Mouse (Mus musculus): ENCODE results near the gene Aig1.
A peak's percentile ranks its signal among the peaks of the same experiment; 100 is the strongest.

The Aig1 gene

DNA sequence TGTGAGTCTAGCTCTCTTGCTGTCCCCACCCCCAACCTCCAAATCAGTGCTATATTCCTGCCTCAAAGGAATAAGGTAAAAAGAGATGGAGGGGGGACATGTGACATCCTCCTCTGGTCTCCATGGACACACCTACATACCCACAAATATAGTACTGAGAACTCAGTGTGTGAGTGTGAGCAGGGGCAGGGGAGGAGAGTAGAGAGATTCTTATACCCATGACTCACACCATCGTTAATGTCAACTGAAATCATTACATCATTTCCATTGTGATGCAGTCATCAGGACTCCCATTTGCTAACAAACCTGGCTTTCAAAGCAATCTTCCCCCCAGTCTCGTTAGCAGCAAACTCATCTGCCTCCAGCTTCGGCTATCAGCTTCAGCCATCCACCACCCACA lies 92.8 kb downstream of the Aig1 start:
- no peak for DNase-seq (ENCODE audit: low spot score in 2 of 2)

DNA sequence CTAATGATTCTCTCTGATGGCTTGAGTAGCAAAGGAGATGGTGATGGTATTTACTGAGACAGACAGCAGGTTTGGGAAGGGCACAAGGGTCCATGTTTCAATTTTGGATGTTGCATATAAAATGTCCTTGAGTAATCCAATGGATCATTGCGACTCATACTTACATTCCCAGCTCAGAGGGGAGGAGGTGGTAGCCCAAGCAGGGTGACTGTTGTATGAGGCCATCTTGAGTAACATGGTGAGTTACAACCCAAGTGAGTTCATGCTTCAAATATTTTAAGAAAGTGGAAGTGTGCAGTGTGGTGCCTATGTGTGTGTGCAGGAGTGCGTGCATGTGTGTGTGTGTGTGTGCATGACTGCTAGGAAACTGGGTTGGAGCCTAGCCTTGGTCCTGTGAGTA lies 93.4 kb downstream of the Aig1 start:
- DNase-seq (ENCODE audit: low spot score in 2 of 2) = no peak

DNA sequence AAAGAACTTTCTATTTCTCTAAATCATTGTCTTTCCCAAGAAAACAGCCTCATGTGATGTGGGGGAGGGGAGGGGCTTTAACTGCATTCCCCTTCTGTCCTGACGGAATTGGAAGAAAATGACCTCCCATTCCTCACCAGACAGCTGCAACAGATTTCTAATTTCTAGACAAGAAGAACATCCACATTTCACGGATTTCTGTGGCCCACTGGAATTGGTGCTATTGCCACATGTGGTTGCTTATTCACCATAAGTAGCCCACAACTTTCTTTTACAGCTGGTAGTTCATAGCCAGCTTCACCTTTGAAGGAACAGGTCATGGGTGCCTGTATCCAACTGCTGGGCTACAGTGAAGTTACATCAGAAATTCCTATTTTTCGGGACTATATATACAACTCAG lies 93.9 kb downstream of the Aig1 start:
- no peak for DNase-seq (ENCODE audit: low spot score in 2 of 2)

DNA sequence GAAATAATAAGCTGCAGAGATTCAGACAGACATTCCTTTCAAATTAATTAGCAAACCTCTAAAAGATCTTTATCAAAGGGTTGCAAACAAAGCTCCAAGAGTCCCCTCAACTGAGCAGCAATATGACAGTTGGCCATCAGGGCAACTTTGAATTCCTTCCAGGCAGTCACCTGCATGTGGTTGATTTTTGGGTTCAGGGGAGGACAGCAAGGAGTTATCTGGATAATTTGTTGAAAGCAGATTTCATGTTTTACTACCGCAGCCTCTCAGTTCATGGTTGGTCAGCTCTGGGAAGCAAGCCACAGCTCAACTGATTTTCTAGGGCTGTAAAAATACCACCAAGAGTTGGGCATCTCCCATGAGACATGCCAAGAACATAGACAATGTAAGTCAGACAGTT lies 98.1 kb downstream of the Aig1 start:
- no peak for DNase-seq (ENCODE audit: low spot score in 2 of 2)

DNA sequence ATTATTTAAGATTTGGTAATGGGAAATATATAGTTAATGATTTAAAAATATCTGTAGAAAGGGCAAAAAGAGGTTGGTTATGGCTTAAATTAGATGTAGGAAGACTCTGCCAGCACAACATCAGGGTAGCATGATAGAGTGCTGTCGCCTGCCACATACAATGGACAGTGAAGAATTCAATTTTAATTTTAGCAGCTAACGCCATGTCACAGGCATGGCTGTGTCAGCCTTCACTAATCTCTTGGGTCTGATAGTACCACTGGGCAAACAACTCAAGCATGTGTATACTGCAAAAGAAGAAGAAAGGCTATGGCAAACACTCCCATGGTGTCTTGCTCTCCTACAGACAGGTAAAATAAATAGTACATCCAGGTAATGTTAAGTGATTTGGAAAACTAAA lies 99.0 kb downstream of the Aig1 start:
- no peak for DNase-seq (ENCODE audit: low spot score in 2 of 2)

DNA sequence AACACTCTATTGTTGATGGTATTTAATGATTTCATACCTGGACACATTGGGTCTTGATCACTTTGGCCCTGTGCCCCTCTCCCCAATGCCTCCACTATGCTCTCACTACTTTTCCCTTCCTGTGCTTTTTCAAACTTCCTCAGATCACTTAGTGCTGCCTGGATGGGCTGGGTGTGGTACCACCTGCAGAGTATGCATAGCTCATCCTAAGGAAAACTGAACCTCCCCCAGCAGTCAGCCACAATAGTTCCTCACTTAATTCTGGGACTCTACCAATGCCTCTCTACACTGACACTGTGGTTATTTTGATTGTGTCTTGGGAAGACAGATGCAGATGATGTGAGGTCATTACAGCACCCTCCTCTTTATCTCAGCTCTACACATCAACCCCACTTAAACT lies 99.9 kb downstream of the Aig1 start:
- DNase-seq (ENCODE audit: low spot score in 2 of 2) = no peak

DNA sequence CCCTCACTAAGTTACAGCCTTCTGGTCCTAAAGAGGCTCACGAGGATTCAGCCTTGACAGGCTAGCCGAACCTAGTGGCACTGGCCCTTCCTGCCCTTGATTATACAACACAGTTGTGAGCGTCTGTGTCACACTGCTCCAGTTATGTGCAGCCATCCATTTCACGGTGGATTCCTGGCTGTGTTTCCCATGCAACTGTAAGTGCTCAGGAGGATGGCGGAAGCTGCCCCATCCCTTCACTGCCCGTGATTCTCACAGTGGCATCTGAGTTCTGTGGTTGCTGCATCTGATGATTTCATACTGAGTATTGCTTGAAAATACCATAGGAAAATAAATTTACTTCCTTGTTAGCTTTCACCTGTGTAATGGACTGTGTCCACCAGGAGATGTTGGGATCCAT lies 101.7 kb downstream of the Aig1 start:
- DNase-seq (ENCODE audit: low spot score in 2 of 2) = no peak

DNA sequence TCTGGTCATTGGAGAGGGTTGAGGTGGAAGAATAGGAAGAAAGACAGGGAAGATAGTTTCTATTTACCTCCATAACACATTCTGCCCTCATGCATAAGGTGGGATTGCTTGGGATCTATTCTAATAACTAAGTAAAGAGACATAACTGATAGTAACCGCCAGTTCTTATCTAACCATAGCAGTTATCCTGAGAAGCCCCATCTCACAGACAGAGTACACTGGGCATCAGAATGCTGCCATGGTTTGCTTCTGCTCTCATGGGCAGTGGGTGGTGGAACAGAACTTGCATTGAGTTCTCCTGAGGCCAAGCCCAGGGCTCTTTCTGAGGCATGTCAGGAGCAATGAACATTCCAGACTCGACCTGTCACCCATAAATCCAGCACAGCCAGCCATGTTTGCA lies 105.6 kb downstream of the Aig1 start:
- no peak for DNase-seq (ENCODE audit: low spot score in 2 of 2)

DNA sequence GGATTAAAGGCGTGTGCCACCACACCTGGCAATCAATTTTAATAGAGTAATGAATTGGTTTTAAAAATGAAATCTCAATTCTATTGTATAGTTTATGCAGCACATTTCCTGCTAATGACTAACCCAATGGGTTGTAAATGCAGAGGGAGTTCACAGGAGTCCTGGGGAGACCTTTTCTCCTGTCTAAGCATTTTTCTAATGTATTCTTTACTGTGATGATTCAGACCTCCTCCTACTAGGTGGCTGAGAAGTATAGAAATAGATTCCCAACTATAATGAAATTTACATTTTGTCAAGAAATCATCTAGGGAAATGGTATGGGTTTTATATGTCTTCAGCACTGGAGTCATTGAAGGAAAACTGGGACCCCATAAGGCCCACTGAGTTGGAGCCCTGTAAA lies 114.1 kb downstream of the Aig1 start:
- DNase-seq (ENCODE audit: low spot score in 2 of 2) = no peak

DNA sequence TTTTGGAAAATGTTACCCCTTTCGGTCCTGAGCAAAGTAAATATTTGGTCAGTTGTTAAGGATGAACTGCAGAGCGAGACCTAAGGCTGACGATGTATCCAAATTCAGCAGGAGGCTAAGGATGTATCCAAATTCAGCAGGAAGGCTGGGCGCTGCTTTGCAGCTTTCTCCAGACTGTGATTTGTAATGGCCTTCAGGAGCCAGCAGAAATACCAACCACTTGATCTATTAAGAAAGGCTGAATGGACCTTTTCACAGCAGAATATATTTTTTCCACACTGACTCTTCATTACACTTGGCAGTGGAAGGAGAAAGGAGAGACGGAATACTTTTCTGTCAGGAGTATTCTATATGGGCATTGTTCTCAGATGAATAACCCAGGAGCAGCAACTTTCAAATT lies 115.0 kb downstream of the Aig1 start:
- no peak for DNase-seq (ENCODE audit: low spot score in 2 of 2)

DNA sequence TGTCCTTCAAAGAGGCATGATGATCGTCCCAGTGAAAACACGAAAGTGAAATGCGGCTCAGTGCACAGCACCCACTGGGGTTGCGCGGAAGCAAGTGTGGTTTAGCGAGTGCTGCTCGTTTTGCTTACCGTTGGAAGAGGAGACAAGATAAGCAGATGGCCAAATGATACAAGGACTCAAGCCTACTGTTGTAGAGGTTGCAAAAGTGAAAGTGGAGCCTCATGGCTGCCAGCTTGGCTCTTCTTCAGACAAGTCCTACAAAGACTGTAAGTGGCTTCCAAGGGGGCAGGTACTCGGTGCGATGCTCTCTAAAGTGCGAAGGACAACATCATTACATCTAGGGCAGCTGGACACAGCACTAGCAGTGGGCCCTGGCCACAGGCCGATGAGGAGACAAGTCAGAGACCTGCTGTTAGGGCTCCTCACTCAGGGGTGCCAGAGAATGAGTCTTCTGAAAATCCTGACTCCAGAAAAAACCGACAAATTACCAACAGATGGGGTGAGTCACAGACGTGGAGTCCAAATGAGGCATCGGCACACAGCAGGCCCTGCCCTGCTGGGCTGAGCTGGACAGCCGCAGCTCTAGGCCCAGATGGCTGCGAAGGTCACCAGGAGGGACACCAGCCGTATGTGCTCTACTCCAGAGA lies 129.2 kb downstream of the Aig1 start:
- DNase-seq (ENCODE audit: low spot score in 2 of 2) = peak in 1 of 2 experiments; percentile 24

DNA sequence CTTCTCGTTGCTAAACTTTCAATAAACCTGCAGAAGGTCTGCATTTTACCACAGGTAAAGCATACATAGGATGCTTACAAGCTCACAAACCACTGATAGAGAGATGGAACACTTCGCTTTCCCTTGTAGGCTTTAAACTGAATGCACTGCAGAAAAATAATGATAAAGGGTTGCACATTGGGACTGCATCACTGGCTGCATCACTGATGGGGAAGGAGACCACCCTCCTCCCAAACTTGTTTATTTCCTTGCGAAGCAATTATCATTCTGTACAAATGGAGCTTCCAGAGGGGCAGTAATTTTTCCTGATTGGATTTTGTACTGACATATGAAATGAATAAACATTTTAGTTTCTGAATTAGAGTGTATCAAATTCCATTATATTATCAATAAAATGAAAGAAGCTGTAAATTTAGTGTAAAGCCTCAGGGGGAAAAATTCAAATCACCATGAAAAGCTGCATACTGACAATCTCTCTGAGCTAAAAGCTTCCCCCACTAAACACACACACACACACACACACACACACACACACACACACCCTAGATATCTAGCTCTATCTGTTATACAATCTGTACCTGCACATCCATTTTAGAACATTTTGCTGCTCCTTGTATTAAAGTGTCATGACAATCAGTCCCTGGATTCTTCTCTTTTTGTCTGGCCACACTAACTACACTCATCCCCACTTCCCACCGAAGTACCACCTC lies 138.6 kb downstream of the Aig1 start:
- DNase-seq (ENCODE audit: low spot score in 2 of 2) = no peak

DNA sequence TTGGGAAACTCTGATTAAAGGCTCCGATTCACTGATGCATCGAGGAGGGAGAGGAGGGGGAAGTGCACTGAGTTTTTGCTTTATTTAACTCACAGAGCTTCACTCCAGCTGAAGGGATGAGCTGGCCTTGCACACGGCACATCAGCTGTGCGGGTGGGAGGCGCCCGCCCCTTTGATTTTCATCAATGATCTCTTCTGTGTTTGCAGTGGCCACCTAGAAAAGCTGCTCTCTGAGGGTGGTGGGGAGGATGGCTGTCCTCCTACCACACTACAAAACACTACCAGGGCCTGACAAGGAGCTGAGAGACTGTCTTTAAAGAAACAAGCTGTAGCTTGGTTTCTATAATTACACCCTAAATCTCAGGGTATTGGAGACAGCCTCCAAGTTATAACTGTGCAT lies 141.1 kb downstream of the Aig1 start:
- peak; percentile 57 to 64 for DNase-seq (ENCODE audit: low spot score in 2 of 2)

DNA sequence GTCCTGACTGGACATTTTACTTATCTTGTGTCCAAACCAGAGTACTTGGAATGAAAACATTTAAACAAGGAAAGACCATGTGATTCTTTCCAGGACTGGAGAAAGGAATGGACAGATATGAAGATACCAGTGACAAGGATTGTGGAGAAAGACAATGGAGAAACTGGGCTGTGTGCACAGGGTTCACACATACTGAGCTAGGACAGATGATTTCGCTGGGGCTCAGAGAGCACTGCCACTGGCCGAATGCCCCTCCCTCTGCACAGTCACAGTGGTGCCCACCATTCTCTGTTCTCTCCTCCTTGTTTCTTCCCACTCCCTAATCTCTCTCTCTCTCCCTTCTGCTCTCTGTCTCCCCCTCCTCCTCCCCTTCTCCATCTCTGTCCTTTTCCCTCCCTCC lies 142.6 kb downstream of the Aig1 start:
- no peak for DNase-seq (ENCODE audit: low spot score in 2 of 2)

DNA sequence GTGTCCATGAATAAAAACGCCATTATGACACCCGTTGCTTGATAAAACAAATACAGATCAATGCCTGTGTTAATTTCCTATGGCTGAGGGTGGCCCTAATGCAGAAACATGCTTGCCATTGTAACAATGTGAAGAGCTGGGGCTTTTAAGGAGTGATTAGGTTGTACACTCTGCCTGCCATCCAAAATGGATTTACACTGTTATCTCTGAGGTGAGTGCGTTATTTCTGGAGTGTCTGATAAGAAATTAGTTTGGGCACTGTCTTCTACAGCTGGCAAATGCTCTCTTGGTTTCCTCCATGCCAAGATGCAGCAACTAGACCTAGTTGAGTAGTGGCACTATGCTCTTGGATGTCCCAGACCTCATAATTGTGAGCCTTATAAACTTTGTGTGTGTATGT lies 143.5 kb downstream of the Aig1 start:
- DNase-seq (ENCODE audit: low spot score in 2 of 2) = no peak

DNA sequence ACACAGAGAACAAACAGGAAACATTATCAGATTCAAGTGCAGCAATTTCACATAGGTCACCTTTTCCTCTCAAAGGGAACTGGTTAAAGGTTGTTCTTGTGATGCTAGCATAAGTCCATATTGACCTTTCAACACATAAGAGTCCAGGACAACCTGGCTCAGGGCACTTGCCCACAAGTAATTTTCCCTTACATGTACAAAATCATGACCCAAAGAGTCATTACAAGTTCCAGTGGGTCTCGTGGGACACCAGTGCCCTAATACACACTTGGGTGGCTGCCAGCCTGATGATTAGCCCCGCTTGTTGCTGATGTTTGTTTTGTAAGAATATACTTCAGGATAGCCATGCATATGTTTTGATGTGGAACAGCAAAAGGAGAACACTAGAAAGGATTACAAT lies 152.6 kb downstream of the Aig1 start:
- DNase-seq (ENCODE audit: low spot score in 2 of 2) = no peak

DNA sequence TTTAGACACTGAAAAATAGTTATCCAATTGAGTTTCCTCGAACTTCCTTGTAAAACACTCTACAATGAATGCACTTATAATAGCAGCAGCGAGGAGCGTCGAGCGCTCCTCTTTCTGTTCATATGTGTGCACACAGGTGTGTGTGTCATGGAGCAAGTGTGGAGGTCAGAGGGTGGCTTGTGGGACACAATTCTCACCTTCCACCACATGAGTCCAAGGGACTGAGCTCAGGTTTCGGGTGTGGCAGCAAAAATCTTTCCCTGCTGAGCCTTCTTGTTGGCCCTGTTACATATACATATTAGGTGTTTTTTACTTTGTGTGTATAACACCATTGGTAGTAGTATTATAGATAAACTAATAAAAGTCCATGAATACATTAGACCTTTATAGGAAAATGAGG lies 153.2 kb downstream of the Aig1 start:
- no peak for DNase-seq (ENCODE audit: low spot score in 2 of 2)

DNA sequence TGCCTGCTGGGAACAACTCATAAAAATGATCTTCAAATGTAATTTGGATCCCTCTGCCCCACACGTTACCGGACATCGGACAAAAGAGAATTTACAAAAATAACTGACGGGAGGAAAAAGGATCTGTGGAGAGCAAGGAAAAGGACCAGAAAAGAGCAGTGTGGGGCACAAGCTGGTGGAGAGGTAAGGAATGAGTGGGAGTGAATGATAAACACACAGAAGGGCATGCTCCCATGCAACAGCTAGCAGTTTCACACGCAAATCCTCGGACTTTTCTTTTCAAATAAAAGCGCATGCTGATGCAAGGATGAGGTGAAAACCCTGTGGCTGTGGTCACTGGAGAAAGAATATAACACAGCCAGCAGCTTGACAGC lies 153.9 kb downstream of the Aig1 start:
- DNase-seq (ENCODE audit: low spot score in 2 of 2) = no peak

DNA sequence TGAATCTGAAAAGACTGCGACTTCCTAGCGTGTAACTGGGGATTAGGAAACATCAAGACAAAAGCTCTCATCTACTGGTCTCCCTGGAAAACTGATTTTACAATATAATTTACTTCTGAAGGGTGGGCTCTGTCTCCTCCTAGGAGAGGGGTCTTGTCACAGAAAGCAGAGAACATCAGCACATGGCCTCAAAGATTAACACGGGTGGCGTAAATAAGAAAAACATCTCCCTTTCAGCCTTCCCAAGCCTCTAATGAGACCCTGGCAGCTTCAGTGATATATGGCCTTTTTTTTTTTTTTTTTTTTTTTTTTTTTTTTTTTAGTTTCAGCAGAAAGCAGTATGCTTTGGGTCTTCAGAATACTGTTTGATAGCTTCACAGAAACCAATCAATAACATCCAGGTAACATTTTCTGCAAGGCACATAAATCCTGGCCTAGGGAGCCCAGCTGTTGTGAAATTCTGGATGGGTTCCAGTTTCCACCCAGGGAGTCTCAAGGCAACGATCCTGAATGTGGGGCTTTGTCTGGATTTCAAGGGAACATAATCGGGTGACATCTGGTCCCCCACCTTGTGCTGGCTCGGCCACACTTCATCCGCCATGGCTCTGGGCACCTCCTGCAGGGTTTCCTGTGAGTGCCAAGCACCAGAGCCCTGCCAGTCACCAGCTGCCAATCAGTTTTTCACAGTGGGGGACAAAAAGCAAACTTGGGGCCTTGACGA lies 154.4 kb downstream of the Aig1 start:
- DNase-seq (ENCODE audit: low spot score in 2 of 2) = peak; percentile 41 to 44

DNA sequence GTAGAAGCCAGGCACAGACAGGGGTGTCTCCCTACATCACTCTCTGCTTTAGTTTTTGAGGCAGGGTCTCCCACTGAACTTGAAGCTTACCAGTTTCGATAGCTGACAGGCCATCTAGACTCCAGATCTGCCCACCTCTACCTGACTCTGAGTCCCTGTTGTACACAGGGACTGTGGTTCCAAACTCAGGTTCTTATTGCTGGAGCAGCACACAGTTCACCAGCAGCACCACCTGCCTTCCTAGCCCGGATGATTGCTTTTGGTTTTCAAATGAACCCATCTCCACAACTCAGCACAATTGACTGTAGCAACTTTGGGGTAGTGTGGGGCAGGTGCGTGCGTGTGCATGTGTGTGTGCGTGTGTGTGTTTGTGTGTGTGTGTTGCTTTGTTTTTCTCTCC lies 155.1 kb downstream of the Aig1 start:
- DNase-seq (ENCODE audit: low spot score in 2 of 2) = no peak

DNA sequence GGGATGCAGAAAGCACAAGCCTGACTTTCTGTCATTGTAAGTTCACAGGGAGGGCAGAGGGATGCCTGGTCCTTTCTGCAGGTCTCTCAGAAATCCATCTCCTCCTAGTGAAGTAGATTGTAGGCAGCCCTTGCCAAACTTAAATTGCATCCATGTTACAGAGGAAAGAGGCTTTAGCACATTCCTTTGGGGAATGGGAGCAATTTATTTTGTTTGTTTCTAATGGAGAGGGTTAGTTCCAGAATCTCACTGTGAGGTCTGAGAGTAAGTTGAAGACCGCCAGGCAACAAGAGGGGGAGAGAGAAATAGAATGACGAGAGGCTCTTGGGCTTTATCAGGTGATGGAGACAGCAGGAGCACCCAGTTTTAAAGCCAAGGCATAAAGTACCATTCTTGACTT lies 155.7 kb downstream of the Aig1 start:
- no peak for DNase-seq (ENCODE audit: low spot score in 2 of 2)

DNA sequence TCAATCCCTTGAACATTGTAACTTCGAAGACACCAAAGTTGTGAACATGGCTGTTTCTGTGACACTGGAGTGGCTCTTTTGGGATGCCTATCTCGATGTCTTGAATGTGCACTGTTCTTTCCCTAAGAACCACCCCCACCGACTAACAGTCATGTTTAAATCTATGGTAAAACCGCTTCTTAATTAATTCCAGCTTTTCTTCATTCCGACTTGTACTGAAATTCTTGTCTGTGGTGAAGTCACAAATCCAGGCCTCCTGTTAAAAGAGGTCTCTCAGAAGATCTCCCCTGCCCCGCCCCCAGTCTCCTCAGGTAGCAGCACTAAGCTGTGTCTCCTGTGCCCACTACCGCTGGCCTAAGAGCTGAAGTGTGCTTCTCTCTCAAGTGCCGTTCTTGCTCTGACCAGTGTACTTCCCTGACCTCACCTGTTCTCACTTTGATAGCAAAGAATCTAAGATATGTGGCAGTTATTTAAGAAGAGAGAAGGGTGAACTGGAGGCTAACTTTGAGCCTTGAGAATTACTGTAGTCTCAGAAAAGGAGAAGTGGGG lies 157.4 kb downstream of the Aig1 start:
- DNase-seq (ENCODE audit: low spot score in 2 of 2) = no peak

DNA sequence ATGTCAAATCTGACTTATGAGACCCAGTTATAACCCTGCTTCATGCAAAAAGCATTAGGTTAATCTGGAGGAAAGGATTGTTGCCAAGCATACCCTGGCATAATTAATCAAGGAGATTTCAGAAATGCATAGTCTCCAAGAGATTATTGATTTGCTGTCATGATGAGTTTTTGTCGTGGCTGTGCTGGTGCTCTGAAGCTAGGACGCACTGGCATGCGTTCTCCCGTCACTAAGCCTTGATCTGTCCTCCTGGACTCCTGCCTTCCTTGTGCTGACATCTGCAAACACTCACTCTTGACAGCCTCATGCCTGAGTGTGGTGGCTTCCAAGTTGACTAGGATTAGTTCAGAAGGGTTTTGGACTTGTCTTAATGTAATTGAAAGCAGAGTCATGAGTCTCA lies 163.0 kb downstream of the Aig1 start:
- no peak for DNase-seq (ENCODE audit: low spot score in 2 of 2)

Measured in right cerebral cortex, postnatal 10 days (tissue).